Mouse (Mus musculus): ENCODE data around the gene Smyd2.

Smyd2 gene

DNA sequence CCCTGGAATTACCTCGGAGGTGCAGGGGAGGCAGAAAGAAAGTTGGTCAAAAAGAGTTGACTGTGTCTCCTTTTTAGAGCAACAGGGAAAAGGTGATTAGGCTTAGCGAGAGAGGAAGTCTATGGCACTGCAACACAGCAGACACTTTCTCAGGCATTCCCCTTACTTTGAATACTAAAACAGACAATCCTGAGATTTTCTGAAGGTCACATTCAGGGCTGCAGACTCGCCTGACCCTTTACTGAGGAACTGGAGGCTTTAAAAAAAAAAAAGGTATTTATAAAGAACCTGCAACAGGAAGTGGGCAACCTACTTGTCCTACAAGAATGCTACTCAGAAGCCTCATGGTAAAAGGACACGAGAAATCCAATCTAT, 5.0 kb downstream of the Smyd2 start:
- DNase-seq (ENCODE audit: low read depth): no peak

DNA sequence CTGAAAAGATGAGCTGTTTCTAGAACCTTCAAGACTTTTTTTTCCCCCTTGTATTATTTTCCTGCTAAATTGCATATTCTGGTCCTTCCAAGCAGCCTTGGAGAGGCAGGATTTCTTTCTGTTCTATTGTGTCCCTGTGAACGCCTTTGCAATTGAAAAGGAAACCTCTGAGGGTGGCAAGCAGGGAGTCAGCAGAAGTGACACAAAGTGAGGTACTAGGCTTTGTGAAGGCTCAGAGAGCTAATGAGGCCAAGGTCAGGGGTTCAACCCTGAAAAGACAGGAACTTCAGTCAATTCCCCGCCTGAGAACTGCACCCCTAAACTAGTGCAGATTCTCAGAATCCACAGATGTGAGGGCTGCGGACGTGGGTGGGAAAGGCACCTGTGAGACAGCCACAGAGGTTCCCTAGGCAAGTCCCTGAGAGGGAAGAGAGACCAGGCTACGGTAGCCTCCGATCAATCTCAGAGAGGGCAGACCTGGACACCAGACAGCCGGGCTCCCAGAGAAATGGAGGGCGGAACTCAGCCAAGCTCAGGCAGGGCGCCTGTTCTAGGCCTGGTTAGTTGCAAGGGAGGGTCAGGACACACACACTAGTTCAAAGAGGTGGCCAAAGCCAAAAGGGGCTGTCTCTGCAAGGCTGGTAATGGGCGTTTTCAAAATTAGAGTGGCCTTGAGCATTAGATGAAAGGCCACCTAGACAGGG, 5.6 kb downstream of the Smyd2 start:
- DNase-seq (ENCODE audit: low read depth): no peak

DNA sequence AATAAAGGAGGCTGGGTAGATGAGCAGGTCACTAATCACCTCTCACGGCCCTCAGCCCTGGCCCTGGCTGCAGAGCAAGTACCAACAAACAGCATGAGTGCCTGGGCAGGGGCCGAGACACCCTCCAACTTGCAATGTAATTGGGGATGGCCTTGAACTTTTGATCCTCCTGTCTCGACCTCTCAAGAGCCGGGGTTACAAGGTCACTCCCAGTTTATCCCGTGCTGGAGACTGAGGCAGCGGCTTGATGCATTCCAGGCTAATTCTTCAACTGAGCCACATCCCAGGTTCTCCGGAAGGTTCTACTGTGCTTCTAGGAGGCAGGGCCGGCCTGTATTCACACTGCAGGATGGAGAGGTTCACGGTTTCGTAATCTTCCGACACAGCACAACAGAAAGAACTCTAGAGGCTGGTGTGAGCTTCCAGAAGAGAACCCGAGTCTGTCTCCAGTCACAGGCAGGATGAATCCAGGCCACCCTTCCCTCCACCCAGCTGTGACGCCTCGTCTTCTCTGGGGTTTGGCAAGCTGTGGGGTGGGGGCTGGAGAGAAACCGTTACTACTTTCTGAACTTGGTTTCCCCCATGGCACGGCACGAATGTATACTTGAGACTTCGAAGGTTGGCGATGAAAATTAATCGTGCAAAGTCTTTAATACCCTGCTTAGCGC, 8.9 kb downstream of the Smyd2 start:
- DNase-seq (ENCODE audit: low read depth): no peak

DNA sequence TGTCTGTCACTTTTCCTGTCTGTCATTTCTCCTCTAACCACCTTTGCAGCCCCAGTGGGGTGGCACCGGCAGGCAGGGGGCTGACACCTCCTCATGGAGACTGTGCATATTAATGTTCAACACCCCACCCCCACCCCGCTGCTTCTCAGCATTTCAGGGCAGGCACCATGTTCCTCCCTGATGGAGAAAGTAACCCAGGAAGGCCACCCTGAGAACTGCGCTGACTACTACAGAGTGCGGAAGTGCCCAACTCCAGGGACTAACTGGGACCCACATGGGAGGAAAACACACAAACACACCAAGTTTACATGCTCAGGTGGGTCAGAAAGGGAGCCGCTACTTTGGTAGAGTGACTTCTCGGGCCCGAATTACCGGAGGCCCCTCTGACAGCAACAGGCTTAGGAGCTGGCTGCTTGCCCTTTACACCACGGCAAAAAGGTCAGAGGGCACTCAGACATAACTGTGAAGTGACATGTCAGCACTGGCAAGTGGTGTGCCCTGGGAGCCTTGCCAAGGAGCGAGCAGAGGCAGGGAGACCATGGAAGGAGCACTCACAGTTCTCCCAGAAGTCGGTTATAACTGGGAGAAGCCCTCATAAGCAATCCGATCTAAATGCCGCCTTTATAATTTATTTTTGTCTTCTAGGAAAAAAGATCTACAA, 11.3 kb downstream of the Smyd2 start:
- no peak for DNase-seq (ENCODE audit: low read depth)

DNA sequence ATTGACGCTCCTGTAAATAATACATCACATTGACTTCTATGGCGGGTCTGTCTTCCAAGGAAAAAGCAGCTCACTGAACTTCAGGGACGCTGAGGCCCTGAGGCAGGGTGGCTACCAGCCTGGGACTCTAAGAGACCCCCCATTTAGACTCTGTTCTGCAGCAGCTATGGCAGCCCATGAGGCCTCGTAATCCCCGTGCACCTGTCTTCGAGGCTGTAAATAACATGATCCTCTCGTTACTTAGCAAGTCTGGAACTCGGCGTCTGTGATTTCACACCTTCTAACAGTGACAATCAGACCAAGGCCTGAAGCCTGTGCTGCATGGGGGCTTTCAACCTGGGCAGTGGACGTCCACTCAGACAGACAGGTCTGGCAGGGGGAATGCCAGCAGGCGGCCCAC, 19.0 kb downstream of the Smyd2 start:
- DNase-seq (ENCODE audit: low read depth): no peak

DNA sequence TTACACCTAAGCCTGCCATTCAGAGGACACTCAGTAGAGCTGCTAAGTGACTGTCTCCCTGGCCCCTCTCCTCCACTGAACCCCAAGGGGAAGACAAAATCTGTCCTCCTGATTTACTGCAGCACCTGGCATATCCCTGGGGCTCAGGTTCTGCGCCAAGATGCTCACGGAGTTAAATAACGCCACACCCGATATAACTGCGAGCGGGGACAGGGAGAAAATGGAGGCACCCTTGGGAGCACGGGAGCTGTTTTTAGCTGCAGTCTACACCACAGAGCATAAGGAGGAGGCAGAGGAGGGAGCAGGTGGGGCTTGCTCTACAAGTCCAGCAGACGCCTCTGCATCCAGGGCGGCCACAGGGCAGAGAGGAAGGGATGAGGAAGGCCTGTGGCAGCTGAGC, 19.8 kb downstream of the Smyd2 start:
- DNase-seq (ENCODE audit: low read depth): no peak

DNA sequence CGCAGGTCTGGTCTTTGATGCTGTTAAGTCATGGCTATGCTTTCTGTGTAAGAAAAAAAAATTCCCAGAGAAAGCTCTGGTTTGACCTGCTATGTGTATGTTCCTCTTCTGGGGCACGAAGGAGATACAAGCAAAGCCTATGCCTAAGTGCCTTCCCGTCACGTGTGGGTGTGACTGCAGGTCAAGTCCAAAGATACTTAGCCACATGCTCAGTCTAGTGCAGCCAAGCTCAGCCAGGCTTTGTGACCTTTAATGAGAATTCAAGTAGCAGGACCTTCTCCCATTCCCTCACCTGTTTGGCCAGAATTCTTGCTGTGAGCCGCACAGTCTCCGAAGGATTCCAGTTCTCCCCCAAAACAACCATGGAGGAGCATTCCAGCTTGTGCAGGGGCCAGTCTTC, 22.6 kb downstream of the Smyd2 start:
- no peak for DNase-seq (ENCODE audit: low read depth)

DNA sequence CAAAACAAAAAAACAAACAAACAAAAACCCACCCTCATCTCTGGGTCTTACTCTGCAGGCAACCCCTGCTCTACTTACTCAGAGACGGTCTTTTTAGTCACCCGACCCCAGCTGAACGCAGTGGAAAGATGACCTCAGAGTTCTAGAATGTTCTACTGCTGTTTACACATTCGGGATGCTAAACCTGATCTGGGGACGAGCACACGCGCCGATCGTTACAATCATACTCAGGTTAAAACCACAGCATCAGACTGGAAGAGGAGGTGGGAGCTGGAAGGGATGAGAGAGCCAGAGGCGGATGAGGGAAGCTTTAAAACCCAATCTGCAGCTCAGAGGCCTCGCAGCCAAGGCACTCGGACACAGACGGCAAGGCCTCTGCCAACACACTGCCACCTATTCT, 23.5 kb downstream of the Smyd2 start:
- DNase-seq (ENCODE audit: low read depth): no peak

DNA sequence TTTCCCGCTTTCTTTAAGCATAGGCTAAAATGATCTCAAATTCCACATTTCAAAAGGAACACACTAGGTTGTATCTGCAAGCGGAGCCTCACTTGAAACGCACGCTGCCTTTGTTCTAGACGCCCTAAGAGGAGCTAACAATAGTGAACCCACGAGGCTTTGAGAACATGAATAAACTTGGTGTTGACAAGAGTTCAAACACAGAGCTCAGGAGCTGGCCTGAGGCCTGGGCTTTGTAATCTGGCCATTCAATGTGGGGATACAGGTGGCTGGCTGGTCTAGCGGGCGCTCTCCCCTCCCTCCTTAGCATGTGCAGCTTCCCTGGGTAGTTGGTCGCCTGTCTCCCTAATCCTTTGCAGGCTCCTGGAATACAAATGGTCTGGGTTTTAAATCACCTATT, 24.3 kb downstream of the Smyd2 start:
- DNase-seq (ENCODE audit: low read depth): no peak

DNA sequence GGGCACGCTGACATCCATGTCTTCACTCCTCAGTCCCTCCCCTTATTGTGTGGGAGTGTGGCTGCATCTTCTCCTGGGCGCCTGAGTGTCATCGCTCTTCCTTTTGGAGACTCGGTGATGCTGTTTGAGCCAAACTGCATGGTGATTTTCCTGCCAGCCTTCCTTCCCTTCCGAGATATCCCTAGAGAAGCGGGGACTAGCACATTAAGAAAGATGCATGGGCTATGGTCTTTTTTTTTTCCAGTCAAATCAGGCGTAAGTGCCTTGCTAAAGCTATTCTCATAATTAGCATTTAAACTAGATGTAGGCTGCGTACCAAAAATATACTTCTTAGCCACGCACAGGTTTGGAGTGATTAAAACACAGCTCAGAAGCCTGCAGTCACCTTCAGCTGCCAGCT, 28.0 kb downstream of the Smyd2 start:
- no peak for DNase-seq (ENCODE audit: low read depth)

DNA sequence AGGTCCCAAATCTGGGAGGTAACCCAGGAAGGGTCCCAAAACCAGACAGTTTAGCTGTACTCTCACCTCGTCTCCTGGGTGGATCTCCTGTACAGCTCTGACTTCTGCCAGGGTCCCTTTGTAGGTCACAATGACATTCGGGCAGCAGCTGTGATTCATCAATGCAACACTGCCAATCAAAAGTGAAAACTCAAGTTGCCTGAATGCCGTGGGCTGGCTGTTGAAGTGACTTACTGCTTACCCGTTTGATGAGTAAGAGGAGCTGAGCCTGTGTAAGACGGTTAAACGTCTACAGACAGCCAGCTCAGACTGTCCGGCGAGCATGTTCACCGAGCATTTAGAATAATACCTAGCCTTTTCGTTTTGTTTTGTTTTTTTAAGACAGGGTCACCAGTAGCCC, 33.4 kb downstream of the Smyd2 start:
- no peak for DNase-seq (ENCODE audit: low read depth)

DNA sequence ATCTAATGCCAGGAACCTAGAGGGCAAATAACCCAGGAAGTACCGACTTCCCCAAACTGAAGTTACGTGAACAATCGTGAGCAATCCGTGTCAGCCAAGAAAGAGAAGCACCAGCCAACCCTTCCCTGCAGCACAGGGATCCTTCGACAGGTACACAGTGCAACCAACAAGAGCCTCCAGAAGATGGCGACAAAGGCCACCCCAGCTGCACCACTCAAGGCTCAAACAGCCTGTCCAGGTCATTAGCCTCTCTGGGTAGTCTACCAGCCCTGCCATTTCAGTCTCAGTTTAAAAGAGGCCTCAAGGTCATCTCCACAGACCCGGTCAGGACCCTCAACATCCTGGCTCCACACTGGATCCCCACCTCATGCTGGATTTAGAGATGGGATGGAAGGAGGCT, 34.6 kb downstream of the Smyd2 start:
- no peak for DNase-seq (ENCODE audit: low read depth)

DNA sequence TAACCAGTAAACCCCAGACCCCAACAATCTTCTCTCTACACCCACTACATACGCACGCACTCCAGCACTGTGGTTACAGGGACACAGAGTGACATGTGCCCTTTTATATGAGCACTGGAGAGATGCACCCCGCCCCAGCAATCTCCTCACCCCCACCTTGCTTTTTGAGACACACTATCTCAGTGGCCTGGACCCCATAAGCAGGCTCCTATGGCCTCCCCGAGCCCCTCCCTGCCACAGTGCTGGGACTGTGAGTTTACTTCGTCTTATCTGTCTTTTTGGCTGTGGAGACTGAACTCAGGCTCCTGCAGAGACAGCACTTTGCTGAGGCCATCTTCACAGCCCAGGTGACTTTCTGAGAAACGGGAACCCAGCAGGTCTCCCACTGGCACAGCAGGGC, 36.2 kb downstream of the Smyd2 start:
- DNase-seq (ENCODE audit: low read depth): no peak

DNA sequence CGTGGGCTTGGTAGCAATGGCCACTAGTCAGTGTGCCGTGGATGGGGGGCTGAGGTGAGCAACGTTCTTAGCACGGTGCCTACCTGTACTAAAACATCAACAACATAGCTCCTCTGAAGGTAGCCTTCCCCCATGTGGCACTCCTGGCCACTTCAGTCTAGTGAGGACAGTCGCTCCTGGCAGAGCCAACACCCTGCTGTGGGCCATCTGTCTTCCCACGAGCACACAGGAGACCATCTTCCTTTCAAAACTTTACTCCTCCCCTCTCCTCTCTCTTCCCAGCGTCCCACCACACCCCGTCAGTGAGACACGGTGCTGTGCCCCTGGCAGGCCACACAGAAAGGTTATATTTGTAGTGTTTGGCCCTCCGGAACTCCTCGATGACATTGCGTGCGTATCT, 37.2 kb downstream of the Smyd2 start:
- DNase-seq (ENCODE audit: low read depth): no peak

DNA sequence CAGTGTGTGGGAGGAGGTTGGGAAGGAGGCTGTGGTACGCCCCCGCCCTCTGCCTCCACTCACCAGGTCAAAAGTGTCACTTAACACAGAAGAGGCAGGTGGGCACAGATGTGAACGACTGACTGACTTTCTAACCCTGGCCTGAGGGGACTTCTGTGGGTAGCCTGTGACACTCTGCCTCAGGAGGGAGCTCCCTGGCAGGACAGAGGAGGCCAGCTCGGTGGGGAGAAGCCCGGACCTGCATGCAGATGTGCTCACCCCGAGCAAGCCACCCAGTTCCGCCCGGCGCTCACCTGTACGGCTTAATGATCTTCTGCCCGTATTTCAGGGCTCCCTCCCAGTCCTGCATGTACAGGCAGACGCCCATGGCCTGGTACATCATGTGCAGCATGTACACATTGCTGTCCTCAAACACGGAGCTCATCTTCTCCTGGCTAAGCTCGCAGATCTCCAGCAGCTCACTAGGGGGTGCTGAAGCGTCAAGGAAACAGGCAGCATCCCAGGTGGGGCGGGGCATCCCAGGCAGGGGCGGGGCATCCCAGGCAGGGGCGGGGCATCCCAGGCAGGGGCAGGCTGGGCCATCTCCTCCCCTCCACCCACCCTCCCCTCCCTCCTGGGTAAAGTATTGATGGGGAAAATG, 38.5 kb downstream of the Smyd2 start:
- DNase-seq (ENCODE audit: low read depth): no peak

DNA sequence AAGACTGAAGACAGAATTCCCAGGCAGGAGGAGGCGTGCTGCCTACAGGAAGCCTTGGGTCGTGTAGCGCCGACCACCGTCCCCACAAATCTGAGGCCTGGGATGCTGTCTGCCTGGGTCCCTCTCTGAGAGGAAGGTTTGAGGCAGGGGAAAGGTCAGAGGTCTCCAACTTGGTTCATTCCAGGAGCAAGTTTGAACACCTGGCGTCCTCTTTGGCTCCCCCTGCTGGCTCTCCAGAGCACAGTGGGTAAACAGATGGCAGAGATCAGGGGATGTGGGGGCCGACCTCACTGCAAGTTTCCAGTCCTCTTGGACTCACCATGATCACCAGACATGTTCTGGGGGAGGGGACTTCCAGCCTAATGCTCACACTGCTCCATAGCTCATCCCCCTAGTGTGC, 39.3 kb downstream of the Smyd2 start:
- no peak for DNase-seq (ENCODE audit: low read depth)

DNA sequence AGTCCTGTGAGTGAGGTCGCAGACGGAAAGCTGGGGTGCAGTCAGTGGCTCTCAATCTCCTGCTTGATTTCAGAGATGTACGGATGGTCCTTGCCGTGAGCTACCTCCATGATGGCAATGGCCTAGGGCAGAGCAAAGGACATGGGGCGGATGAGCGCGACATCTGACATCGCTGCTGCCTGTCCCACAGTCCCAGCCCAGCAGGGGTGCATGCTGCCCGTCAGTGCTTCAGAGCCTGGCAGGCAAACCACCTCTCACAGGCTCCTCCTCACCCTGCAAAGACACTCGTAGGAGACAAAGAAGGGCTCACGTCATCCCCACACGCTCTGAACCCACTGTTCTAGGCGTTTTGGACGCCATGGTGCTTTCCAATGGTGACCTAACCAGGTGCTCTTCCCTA, 41.4 kb downstream of the Smyd2 start:
- DNase-seq (ENCODE audit: low read depth): no peak

DNA sequence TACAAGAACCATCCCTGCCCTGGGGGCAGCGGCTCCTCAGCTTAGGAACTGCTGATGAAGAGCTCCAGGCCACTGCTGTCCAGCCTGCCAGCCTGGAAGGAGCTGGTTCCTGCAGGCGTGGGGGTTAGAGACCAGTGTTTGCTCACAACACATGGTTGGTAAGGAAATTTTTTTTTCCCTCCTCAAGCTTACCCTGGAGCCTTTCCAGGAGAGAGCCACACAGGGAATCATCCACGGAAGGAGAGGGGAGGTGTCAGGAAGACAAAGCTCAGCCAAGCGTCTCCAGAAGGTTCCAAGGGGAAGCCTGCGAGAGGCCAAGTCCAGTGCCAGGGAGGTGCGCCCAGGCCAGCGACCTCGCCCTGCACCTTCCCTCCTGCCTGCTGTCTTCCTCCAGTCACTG, 42.2 kb downstream of the Smyd2 start:
- no peak for DNase-seq (ENCODE audit: low read depth)

DNA sequence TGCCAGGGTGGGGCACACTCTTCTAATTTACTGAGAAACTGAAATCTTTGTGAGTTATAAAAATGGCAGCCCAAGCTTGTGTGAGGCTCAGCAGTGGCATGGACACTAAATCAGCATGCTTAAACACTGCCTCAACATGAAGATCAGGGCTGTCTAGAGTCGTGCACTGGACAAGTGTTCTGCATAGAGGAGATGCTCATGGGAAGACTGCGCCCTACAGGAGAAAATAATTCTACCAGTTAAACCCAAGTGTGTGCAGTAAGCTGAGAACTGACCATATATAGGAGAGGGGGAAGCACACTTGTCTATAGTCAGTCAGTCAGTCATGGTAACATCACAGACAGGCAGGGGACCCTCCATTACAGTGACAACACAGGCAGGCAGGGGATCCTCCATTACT, 43.0 kb downstream of the Smyd2 start:
- DNase-seq (ENCODE audit: low read depth): no peak

DNA sequence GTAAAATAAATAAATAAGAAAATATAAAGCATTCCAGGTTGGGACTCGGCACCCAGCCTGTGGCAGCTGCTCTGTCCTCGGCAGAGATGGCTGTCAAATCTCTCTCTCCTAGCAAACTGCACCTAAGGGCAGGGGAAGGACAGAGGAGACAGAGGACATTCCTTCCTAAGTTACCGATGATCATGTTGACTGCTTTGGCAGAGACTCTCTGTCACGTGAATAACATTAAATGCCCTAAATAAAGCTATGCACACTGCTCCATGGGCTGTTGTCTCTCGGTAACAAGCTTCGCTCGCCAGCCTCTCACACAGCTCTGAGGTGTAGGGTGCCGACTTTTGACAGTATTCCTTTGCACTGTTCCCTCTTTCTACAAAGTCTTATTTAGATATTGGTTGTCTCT, 46.0 kb downstream of the Smyd2 start:
- DNase-seq (ENCODE audit: low read depth): no peak

DNA sequence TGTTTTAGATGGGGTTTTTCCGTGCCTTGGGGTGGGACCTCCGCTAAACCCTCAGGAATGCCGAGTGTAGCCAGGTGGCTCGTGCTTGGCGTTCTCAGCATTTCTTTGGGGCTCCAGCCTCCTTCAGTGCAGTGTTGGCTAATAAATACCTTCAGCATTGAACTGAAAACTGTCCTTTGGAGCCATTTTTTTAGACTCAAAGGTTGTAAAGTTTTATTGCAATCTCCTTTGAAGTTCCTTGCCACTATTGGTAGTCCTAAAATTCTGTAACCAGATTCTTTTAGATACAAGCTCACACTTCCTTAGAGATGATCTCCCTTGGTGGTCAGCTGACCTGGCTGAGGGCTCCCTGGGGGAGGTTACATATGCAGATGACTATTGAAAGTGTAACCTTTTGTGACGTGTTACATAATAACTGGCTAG, 46.7 kb downstream of the Smyd2 start:
- no peak for DNase-seq (ENCODE audit: low read depth)

DNA sequence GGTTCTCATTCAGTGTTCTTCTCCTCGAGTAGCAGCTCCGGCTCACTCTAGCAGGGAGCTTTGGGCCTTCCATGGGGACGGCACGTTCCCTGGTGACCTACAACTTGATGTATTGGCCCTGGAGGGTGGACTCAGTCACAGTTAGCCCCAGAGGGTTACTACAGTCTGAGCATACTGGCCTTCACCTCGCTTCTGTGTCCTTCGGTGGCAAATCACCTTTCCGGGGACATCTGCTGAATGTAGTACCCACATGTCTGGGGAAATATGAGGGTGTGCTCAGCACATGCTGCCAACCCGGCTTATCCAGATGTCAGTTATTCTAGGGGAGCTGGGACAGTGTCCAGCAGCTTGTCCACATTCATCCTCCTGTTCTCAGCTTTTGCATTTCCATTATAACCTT, 48.6 kb downstream of the Smyd2 start:
- DNase-seq (ENCODE audit: low read depth): no peak

DNA sequence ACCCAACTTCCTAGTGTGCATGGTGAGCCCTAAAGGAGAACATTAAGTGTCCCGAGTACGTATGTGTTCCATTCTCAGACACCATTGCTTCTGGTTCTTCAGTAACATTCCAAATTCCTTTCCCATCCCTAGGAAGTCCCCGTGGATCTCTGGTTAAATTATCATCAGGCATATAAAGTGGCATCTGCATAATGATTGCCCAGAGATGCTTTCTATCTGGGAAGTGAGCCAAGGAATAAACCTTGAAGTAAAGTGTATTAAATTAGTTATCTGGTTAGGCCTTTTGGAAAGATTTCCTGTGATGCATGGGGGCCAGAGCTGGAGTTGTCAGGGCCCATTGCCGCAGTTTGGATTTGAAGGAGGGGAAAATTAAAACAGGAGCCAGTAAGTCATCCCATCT, 50.1 kb downstream of the Smyd2 start:
- DNase-seq (ENCODE audit: low read depth): no peak
